Mouse (Mus musculus): ENCODE measurements around the gene Snap29. TPM values are rescaled to one million over a fixed set of nuclear protein-coding genes. Genes with fewer than 3 reads are reported as not detected.

Gene Snap29
- 24.2 and 24.4 TPM in 2 replicates for polyA plus RNA-seq (2015; fragmentation: Nextera tagmentation; extraction: Ambion mirVana)

DNA sequence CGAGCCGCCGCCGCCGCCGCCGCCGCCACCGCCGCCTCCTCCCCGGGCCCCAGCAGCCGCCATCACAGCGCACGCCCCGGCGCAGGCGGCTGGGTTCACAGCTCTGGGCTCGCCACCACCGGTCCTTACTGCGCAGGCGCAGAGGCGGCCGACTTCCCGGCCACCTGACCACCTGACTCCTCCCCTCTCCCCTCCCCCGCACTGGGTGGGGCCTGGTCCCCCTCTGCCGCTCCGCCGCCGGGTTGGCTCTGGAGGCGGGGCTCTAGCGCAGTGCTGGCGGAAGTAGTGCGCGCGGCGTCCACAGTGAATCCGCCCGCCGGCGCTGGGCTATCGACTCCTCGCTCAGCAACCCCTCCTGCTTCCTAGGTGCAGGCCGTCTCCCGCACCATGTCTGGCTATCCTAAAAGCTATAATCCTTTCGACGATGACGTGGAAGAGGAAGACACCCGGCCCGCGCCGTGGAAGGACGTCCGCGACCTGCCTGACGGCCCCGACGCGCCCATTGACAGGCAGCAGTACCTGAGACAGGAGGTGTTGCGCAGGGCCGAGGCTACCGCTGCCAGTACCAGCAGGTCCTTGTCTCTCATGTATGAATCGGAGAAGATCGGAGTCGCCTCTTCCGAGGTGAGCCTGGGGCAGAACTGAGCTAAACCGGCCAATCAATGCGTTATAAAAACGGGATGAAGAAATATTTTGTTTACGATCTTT lies at the start of gene Snap29, which contains the start of gene Pi4ka:
Gene Snap29 (plus strand): TSS at position 251 of the 708 bp plus-strand sequence.
Gene Pi4ka (minus strand): TSS at position 579 of the 708 bp plus-strand sequence.
- H3K9me3 ChIP-seq (ENCODE audit: control insufficient read depth, low read length): no peaks in the 10 kb centered on the region
- H3K9ac ChIP-seq (ENCODE audit: low read depth, low read length): peak within 1 kb of the TSS; percentile 84
- H3K27me3 ChIP-seq (replicated peaks; ENCODE audit: control insufficient read depth, insufficient read depth, low read length): no peaks in the 10 kb centered on the region
- peak within 1 kb of the TSS; percentile 69 for H3K4me2 ChIP-seq (ENCODE audit: low read length)
- H3K27ac ChIP-seq (ENCODE audit: low read depth, low read length): peak within 1 kb of the TSS; percentile 83
- H3K36me3 ChIP-seq (ENCODE audit: control insufficient read depth, insufficient read depth, low read length): peaks cover 4% of the 10 kb centered on the region; the same call in 1 of the 2 replicates
- peaks cover 24% of the 10 kb centered on the region for H3K4me1 ChIP-seq (ENCODE audit: control insufficient read depth, insufficient read depth, low read depth, low read length)
- H3K4me3 ChIP-seq (ENCODE audit: low read length): peak within 1 kb of the TSS; percentile 68
- WGBS: under 1% methylated on average over 68 of the region's 69 CpGs
- peak; percentile 98 for ATAC-seq

DNA sequence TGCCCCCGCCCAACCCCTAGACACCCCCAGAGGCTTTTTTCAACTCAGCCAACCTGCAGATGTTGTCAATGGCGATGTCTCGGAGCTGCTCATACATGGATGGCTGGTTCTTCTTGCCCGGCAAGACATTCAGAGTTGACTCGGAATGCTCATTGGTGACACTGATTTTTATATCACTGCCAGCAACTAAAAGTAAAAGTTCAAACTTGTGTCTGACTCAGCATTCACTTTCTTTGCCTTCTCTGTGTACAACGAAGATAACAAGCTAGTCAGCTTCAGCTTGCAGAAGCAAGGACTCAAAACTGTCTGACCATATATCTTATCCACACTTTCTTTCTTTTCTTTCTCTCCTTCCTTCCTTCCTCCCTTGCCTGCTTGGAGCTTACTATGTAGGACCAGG lies 49.8 kb upstream of the Snap29 start:
- Histone ChIP-seq H3K9ac (ENCODE audit: low read depth, low read length) (no peak overlapping the region), H3K27ac (ENCODE audit: low read depth, low read length) (no peak overlapping the region), H3K36me3 (ENCODE audit: control insufficient read depth, insufficient read depth, low read length) (peaks cover 54% of the 10 kb centered on the region), H3K4me2 (ENCODE audit: low read length) (no peak overlapping the region), H3K27me3 (replicated peaks; ENCODE audit: control insufficient read depth, insufficient read depth, low read length) (no peaks in the 10 kb centered on the region), H3K4me3 (ENCODE audit: low read length) (no peak overlapping the region), H3K4me1 (ENCODE audit: control insufficient read depth, insufficient read depth, low read depth, low read length) (no peaks in the 10 kb centered on the region), H3K9me3 (ENCODE audit: control insufficient read depth, low read length) (no peaks in the 10 kb centered on the region)
- no peak for ATAC-seq
- WGBS: 94% methylated on average over 6 of the region's 6 CpGs

DNA sequence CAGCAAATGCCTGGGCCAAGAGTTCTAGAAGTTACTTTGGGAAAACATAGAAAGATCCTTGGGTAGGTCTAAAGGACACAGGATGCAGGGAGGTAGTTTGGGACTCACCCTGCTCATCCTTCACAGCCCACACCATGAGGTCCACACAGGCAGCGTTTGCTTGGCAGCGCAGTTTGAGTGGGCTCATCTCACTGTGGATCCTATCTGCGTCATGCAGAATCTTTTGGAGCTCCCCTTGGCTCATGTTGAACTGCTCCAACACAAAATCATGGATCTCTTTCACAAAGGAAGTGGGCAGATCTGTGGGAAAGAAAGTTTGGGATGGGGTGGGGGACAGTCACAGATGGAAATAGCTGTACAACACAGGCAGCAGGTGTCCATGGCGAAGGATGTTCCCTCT lies 47.0 kb upstream of the Snap29 start:
- no peak for ATAC-seq
- Histone ChIP-seq H3K9ac (ENCODE audit: low read depth, low read length) (no peak overlapping the region), H3K27me3 (replicated peaks; ENCODE audit: control insufficient read depth, insufficient read depth, low read length) (no peaks in the 10 kb centered on the region), H3K36me3 (ENCODE audit: control insufficient read depth, insufficient read depth, low read length) (peaks cover 43% of the 10 kb centered on the region), H3K4me2 (ENCODE audit: low read length) (no peak overlapping the region), H3K4me3 (ENCODE audit: low read length) (no peak overlapping the region), H3K9me3 (ENCODE audit: control insufficient read depth, low read length) (no peaks in the 10 kb centered on the region), H3K4me1 (ENCODE audit: control insufficient read depth, insufficient read depth, low read depth, low read length) (no peaks in the 10 kb centered on the region), H3K27ac (ENCODE audit: low read depth, low read length) (no peak overlapping the region)
- 97% methylated on average over 4 of the region's 4 CpGs for WGBS

GRCm38 (mm10) chr16:17382306-17382705 lies 23.5 kb upstream of the Snap29 start:
- Histone ChIP-seq H3K4me3 (ENCODE audit: low read length) (no peak overlapping the region), H3K27ac (ENCODE audit: low read depth, low read length) (no peak overlapping the region), H3K27me3 (replicated peaks; ENCODE audit: control insufficient read depth, insufficient read depth, low read length) (no peaks in the 10 kb centered on the region), H3K36me3 (ENCODE audit: control insufficient read depth, insufficient read depth, low read length) (peaks cover 6% of the 10 kb centered on the region), H3K9ac (ENCODE audit: low read depth, low read length) (no peak overlapping the region), H3K4me2 (ENCODE audit: low read length) (no peak overlapping the region), H3K4me1 (ENCODE audit: control insufficient read depth, insufficient read depth, low read depth, low read length) (no peaks in the 10 kb centered on the region), H3K9me3 (ENCODE audit: control insufficient read depth, low read length) (no peaks in the 10 kb centered on the region)
- ATAC-seq: no peak
- 96% methylated on average over 4 of the region's 4 CpGs for WGBS

GRCm38 (mm10) chr16:17383594-17384326 lies 22.0 kb upstream of the Snap29 start:
- WGBS: 94% methylated on average over 2 of the region's 2 CpGs
- no peaks in the 10 kb centered on the region for H3K27me3 ChIP-seq (replicated peaks; ENCODE audit: control insufficient read depth, insufficient read depth, low read length)
- no peak overlapping the region for H3K9ac ChIP-seq (ENCODE audit: low read depth, low read length)
- no peak overlapping the region for H3K4me2 ChIP-seq (ENCODE audit: low read length)
- no peaks in the 10 kb centered on the region for H3K4me1 ChIP-seq (ENCODE audit: control insufficient read depth, insufficient read depth, low read depth, low read length)
- H3K4me3 ChIP-seq (ENCODE audit: low read length): no peak overlapping the region
- no peak for ATAC-seq
- no peak overlapping the region for H3K27ac ChIP-seq (ENCODE audit: low read depth, low read length)
- H3K36me3 ChIP-seq (ENCODE audit: control insufficient read depth, insufficient read depth, low read length): peaks cover 3% of the 10 kb centered on the region
- H3K9me3 ChIP-seq (ENCODE audit: control insufficient read depth, low read length): no peaks in the 10 kb centered on the region

GRCm38 (mm10) chr16:17392784-17393183 lies 13.0 kb upstream of the Snap29 start:
- H3K4me3 ChIP-seq (ENCODE audit: low read length): no peak overlapping the region
- peaks cover 9% of the 10 kb centered on the region for H3K36me3 ChIP-seq (ENCODE audit: control insufficient read depth, insufficient read depth, low read length)
- no peak overlapping the region for H3K4me2 ChIP-seq (ENCODE audit: low read length)
- no peak overlapping the region for H3K27ac ChIP-seq (ENCODE audit: low read depth, low read length)
- no peak overlapping the region for H3K9ac ChIP-seq (ENCODE audit: low read depth, low read length)
- H3K27me3 ChIP-seq (replicated peaks; ENCODE audit: control insufficient read depth, insufficient read depth, low read length): no peaks in the 10 kb centered on the region
- ATAC-seq: no peak
- H3K4me1 ChIP-seq (ENCODE audit: control insufficient read depth, insufficient read depth, low read depth, low read length): no peaks in the 10 kb centered on the region
- H3K9me3 ChIP-seq (ENCODE audit: control insufficient read depth, low read length): no peaks in the 10 kb centered on the region; the same call in 1 of the 2 replicates
- 79% methylated on average over 4 of the region's 4 CpGs for WGBS

DNA sequence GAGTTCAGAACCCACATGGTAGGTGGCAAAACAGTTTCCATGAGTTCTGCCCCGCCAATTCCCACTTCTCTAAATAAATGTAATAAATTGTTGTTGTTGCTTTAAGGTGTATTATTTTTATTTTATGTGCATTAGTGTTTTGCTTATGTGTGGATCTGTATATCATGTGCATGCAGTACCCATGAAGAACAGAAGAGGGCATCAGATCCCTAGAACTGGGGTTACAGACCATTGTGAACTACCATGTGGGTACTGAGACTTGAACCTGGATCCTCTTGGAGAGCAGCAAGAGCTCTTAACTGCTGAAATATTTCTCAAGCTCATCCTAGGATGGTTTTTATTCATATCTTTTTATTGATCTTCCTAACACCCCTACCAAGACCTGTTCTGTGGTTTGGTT lies 2.9 kb upstream of the Snap29 start:
- H3K4me2 ChIP-seq (ENCODE audit: low read length): no peak overlapping the region
- H3K36me3 ChIP-seq (ENCODE audit: control insufficient read depth, insufficient read depth, low read length): peaks cover 4% of the 10 kb centered on the region; the same call in 1 of the 2 replicates
- no peak overlapping the region for H3K4me3 ChIP-seq (ENCODE audit: low read length)
- H3K27me3 ChIP-seq (replicated peaks; ENCODE audit: control insufficient read depth, insufficient read depth, low read length): no peaks in the 10 kb centered on the region
- no peak overlapping the region for H3K27ac ChIP-seq (ENCODE audit: low read depth, low read length)
- no peak for ATAC-seq
- WGBS: 84% methylated on average over 1 of the region's 1 CpGs
- H3K4me1 ChIP-seq (ENCODE audit: control insufficient read depth, insufficient read depth, low read depth, low read length): peaks cover 24% of the 10 kb centered on the region
- no peaks in the 10 kb centered on the region for H3K9me3 ChIP-seq (ENCODE audit: control insufficient read depth, low read length)
- H3K9ac ChIP-seq (ENCODE audit: low read depth, low read length): no peak overlapping the region

- Histone ChIP-seq H3K4me1 (ENCODE audit: control insufficient read depth, insufficient read depth, low read depth, low read length) (peaks cover 24% of the 10 kb centered on the region), H3K9me3 (ENCODE audit: control insufficient read depth, low read length) (no peaks in the 10 kb centered on the region)
- ATAC-seq: peak; percentile 84
Measured at GRCm38 (mm10) chr16:17405271-17405696, 502 bp upstream of the Snap29 start.

More at GRCm38 (mm10) chr16:17405271-17405696, 502 bp upstream of the Snap29 start:
- Histone ChIP-seq H3K27ac (ENCODE audit: low read depth, low read length) (peak overlapping the region; percentile 83), H3K36me3 (ENCODE audit: control insufficient read depth, insufficient read depth, low read length) (peaks cover 4% of the 10 kb centered on the region; the same call in 1 of the 2 replicates), H3K4me2 (ENCODE audit: low read length) (peak overlapping the region; percentile 69), H3K27me3 (replicated peaks; ENCODE audit: control insufficient read depth, insufficient read depth, low read length) (no peaks in the 10 kb centered on the region), H3K9ac (ENCODE audit: low read depth, low read length) (peak overlapping the region; percentile 84), H3K4me3 (ENCODE audit: low read length) (peak overlapping the region; percentile 68)
- under 1% methylated on average over 22 of the region's 22 CpGs for WGBS
